Mouse (Mus musculus) limb, embryonic 14.5 days (tissue): Measurements from ENCODE around the gene Fars2. TPM values are rescaled to one million over a fixed set of nuclear protein-coding genes. Genes with fewer than 3 reads are reported as not detected.
A peak's percentile ranks its signal among the peaks of the same experiment; 100 is the strongest.
"Not testable (repeated sequence)": the region's sequence is repeated elsewhere in the genome, so short reads cannot be mapped to it uniquely, and the experiment has no call there.

Source experiments
- ATAC-seq: fragments of 200-750 bp; cut with Nextera tagmentation; 2 replicates; pipeline ENCODE4 v1.8.0; 2017; ENCODE audit warnings: low read depth, moderate number of reproducible peaks, moderate TSS enrichment; ENCODE audit not compliant: low FRiP score
- DNase-seq: peaks from one replicate; pipeline ENCODE4 v3.0.0-alpha.2; 2015; ENCODE audit warnings: low spot score
- H3K27ac ChIP-seq: fragments of 300-500 bp; sonication (generic); replicated peaks from 2 replicates; pipeline ENCODE4 v1.5.1; 2014; ENCODE audit warnings: low read depth, mild to moderate bottlenecking, low read length, moderate library complexity, mixed read lengths
- H3K27me3 ChIP-seq: fragments of 300-500 bp; sonication (generic); 2 replicates; pipeline ENCODE4 v1.6.1; 2014; ENCODE audit warnings: low read length, mixed read lengths; ENCODE audit not compliant: control insufficient read depth, insufficient read depth
- H3K36me3 ChIP-seq: fragments of 300-500 bp; sonication (generic); 2 replicates; pipeline ENCODE4 v1.6.1; 2014; ENCODE audit warnings: mild to moderate bottlenecking, low read length, moderate library complexity, mixed read lengths; ENCODE audit not compliant: control insufficient read depth, insufficient read depth
- H3K4me1 ChIP-seq: fragments of 300-500 bp; sonication (generic); 2 replicates; pipeline ENCODE4 v1.6.1; 2014; ENCODE audit warnings: antibody characterized with exemption, low read length, mixed read lengths; ENCODE audit not compliant: control insufficient read depth, insufficient read depth
- H3K4me2 ChIP-seq: fragments of 300-500 bp; sonication (generic); replicated peaks from 2 replicates; pipeline ENCODE4 v1.6.1; 2014; ENCODE audit warnings: low read depth, mild to moderate bottlenecking, low read length, moderate library complexity; ENCODE audit not compliant: severe bottlenecking
- H3K4me3 ChIP-seq: fragments of 300-500 bp; sonication (generic); replicated peaks from 2 replicates; pipeline ENCODE4 v1.5.1; 2014; ENCODE audit warnings: low read length
- H3K9ac ChIP-seq: fragments of 300-500 bp; sonication (generic); 2 replicates; pipeline ENCODE4 v1.6.1; 2014; ENCODE audit warnings: mild to moderate bottlenecking, low read depth, low read length, moderate library complexity; ENCODE audit not compliant: severe bottlenecking
- H3K9me3 ChIP-seq: fragments of 300-500 bp; sonication (generic); 2 replicates; pipeline ENCODE4 v1.6.1; 2016; ENCODE audit warnings: low read length; ENCODE audit not compliant: control insufficient read depth
- POLR2A ChIP-seq: fragments of 200-500 bp; IDR thresholded peaks from 2 replicates; pipeline ENCODE4 v1.8.0; 2012; ENCODE audit warnings: inconsistent platforms, mild to moderate bottlenecking, moderate library complexity, borderline replicate concordance; ENCODE audit not compliant: insufficient read depth, insufficient read length; ENCODE audit errors: extremely low read depth
- WGBS: fragments of 180-500 bp; shearing (Covaris S2); extraction: QIAGEN DNeasy Blood & Tissue Kit; methylation state at CpG from one replicate; pipeline ENCODE4 v1.1.7; 2014; 5-methylcytosine and 5-hydroxymethylcytosine counted together
- polyA plus RNA-seq, 2 experiments: library from polyadenylated mRNA; depleted of rRNA in 1 of 2; stranded (reverse) in 1 of 2; unstranded in 1 of 2; fragments of >200 nt; fragmentation: Nextera tagmentation in 1 of 2; extraction: Ambion mirVana in 1 of 2; gene quantifications; 2 replicates each; pipeline versions ENCODE4 v1.2.1 to v1.2.3; 2012 to 2014

The Fars2 gene
- polyA plus RNA-seq, 2 experiments = 27.6 to 35.2 TPM

- Histone ChIP-seq H3K27me3 (no peaks in the 10 kb centered on the region), H3K9me3 (no peaks in the 10 kb centered on the region), H3K9ac (no peak overlapping the region), H3K4me2 (no peak overlapping the region), H3K36me3 (no peaks in the 10 kb centered on the region), H3K4me3 (no peak overlapping the region), H3K27ac (no peak overlapping the region), H3K4me1 (no peaks in the 10 kb centered on the region)
- DNase-seq (no peak), ATAC-seq (no peak)
- TF ChIP-seq POLR2A = no peak
- 67% methylated on average over 3 of the region's 3 CpGs for WGBS
These were observed 334.2 kb downstream of the Fars2 start for GRCm38 (mm10) chr13:36451437-36451836.

- Histone ChIP-seq H3K27ac (no peak overlapping the region), H3K4me3 (no peak overlapping the region), H3K4me2 (no peak overlapping the region), H3K4me1 (no peaks in the 10 kb centered on the region), H3K9ac (no peak overlapping the region), H3K36me3 (no peaks in the 10 kb centered on the region), H3K27me3 (no peaks in the 10 kb centered on the region), H3K9me3 (no peaks in the 10 kb centered on the region)
- no peak for TF ChIP-seq POLR2A
- no peak for DNase-seq
- WGBS = 58% methylated on average over 3 of the region's 3 CpGs
- ATAC-seq = no peak
These were observed 343.3 kb downstream of the Fars2 start for GRCm38 (mm10) chr13:36460473-36460872.

- no peak overlapping the region for H3K27ac ChIP-seq
- H3K4me3 ChIP-seq = no peak overlapping the region
- TF ChIP-seq POLR2A = no peak
- no peaks in the 10 kb centered on the region for H3K9me3 ChIP-seq
- H3K4me2 ChIP-seq = no peak overlapping the region
- H3K36me3 ChIP-seq = no peaks in the 10 kb centered on the region
- no peaks in the 10 kb centered on the region for H3K27me3 ChIP-seq
- no peaks in the 10 kb centered on the region for H3K4me1 ChIP-seq
- no peak for ATAC-seq
- DNase-seq = no peak
- no peak overlapping the region for H3K9ac ChIP-seq
These were observed 346.5 kb downstream of the Fars2 start for GRCm38 (mm10) chr13:36463669-36464068.

GRCm38 (mm10) chr13:36466076-36466475 is 348.9 kb downstream of the Fars2 start:
- H3K27me3 ChIP-seq, H3K9me3 ChIP-seq, H3K27ac ChIP-seq, H3K4me2 ChIP-seq, DNase-seq, H3K4me1 ChIP-seq, H3K36me3 ChIP-seq, H3K4me3 ChIP-seq, H3K9ac ChIP-seq, ATAC-seq: not testable (repeated sequence)
- 92% methylated on average over 3 of the region's 3 CpGs for WGBS

GRCm38 (mm10) chr13:36466515-36466921 is 349.3 kb downstream of the Fars2 start:
- DNase-seq (no peak), ATAC-seq (no peak)
- Histone ChIP-seq H3K9me3 (no peaks in the 10 kb centered on the region), H3K4me3 (no peak overlapping the region), H3K36me3 (no peaks in the 10 kb centered on the region), H3K9ac (no peak overlapping the region), H3K4me2 (no peak overlapping the region), H3K27ac (no peak overlapping the region), H3K4me1 (no peaks in the 10 kb centered on the region), H3K27me3 (no peaks in the 10 kb centered on the region)
- 86% methylated on average over 5 of the region's 5 CpGs for WGBS
- no peak for TF ChIP-seq POLR2A

GRCm38 (mm10) chr13:36467849-36468248 is 350.6 kb downstream of the Fars2 start:
- no peak overlapping the region for H3K27ac ChIP-seq
- DNase-seq (peak; percentile 11), ATAC-seq (no peak)
- no peaks in the 10 kb centered on the region for H3K4me1 ChIP-seq
- H3K9ac ChIP-seq = no peak overlapping the region
- H3K4me3 ChIP-seq = no peak overlapping the region
- H3K36me3 ChIP-seq = no peaks in the 10 kb centered on the region
- H3K4me2 ChIP-seq = no peak overlapping the region
- no peak for TF ChIP-seq POLR2A
- no peaks in the 10 kb centered on the region for H3K27me3 ChIP-seq
- H3K9me3 ChIP-seq = no peaks in the 10 kb centered on the region
- WGBS = 65% methylated on average over 2 of the region's 2 CpGs
